Mouse (Mus musculus) midbrain, embryonic 15.5 days (tissue): ENCODE results near the gene Sypl2. TPM values are rescaled to one million over a fixed set of nuclear protein-coding genes. Genes with fewer than 3 reads are reported as not detected.
"Not testable (repeated sequence)": the region's sequence is repeated elsewhere in the genome, so short reads cannot be mapped to it uniquely, and the experiment has no call there.

Experiments used
- ATAC-seq: fragments of 200-750 bp; cut with Nextera tagmentation; replicated peaks from 2 replicates; pipeline ENCODE4 v1.8.0; 2017; ENCODE audit warnings: moderate TSS enrichment
- H3K27ac ChIP-seq: fragments of 300-500 bp; sonication (generic); 2 replicates; pipeline ENCODE4 v1.5.1; 2015; ENCODE audit warnings: mild to moderate bottlenecking, inconsistent platforms
- H3K27me3 ChIP-seq: fragments of 300-500 bp; sonication (generic); replicated peaks from 2 replicates; pipeline ENCODE4 v1.6.1; 2015; ENCODE audit warnings: inconsistent platforms
- H3K36me3 ChIP-seq: fragments of 300-500 bp; sonication (generic); replicated peaks from 2 replicates; pipeline ENCODE4 v1.6.1; 2015; ENCODE audit warnings: inconsistent platforms
- H3K4me1 ChIP-seq: fragments of 300-500 bp; sonication (generic); 2 replicates; pipeline ENCODE4 v1.6.1; 2015; ENCODE audit warnings: inconsistent platforms
- H3K4me2 ChIP-seq: fragments of 300-500 bp; sonication (generic); 2 replicates; pipeline ENCODE4 v1.6.1; 2015; ENCODE audit warnings: inconsistent platforms, mild to moderate bottlenecking, moderate library complexity
- H3K4me3 ChIP-seq: fragments of 300-500 bp; sonication (generic); 2 replicates; pipeline ENCODE4 v1.5.1; 2015; ENCODE audit warnings: mild to moderate bottlenecking, inconsistent platforms
- H3K9ac ChIP-seq: fragments of 300-500 bp; sonication (generic); 2 replicates; pipeline ENCODE4 v1.6.1; 2015; ENCODE audit warnings: mild to moderate bottlenecking, inconsistent platforms
- H3K9me3 ChIP-seq: fragments of 300-500 bp; sonication (generic); 2 replicates; pipeline ENCODE4 v1.6.1; 2016; ENCODE audit warnings: inconsistent platforms
- WGBS: fragments of 180-500 bp; shearing (Covaris S2); methylation state at CpG from one replicate; pipeline ENCODE4 v1.1.7; 2015; ENCODE audit warnings: mixed read lengths; 5-methylcytosine and 5-hydroxymethylcytosine counted together
- polyA plus RNA-seq: library from polyadenylated mRNA; unstranded; fragments of >200 nt; fragmentation: Nextera tagmentation; extraction: Ambion mirVana; gene quantifications from 2 replicates; pipeline ENCODE4 v1.2.1, GENCODE M21; 2015

Gene Sypl2
- polyA plus RNA-seq, result 0.27 and 0.70 TPM in 2 replicates

DNA sequence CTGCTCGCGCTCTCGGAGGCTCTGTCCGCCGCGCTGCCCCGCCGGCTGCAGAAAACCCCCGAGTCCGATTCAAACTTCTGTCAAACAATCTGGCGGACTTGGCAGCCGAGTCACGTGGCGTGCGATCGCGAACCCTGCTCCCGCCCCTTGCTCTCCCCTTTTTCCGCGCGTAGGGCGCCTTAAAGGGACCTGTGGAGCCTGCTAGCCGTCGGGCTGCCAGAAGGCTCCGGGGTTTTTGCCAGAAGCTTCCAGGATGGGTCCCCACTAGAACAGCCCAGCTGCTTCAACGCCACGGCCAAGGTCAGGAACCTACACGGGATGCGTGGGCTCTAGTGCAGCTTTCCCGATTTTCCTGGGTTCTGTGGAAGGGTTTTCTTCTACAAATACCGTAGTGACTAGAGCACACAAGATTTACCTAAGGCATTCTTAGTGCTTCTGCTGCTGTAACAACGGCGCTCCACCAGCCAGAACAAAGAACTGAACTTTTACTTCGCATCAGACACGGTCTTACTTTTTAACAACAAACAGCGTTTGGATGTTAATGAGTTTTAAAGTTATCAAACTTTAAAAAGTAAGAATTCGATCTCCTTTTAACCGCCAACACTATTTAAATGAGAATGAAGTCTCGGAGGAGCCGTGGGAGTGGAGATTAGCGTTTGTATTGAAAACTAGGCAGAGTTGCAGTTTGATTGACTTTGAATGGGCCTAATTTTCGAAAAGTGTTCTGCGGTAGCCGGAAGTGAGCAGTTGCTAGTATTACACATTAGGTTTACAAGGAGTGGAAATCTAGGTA, at the start of gene Sypl2:
TSS of gene Sypl2 (minus strand) at position 91 of the 793 bp plus-strand sequence.
- 0 out of 2 replicates have a peak within 1 kb of the TSS, but pooled peaks have one; percentile 8 for H3K9ac ChIP-seq
- peak within 1 kb of the TSS; percentile 39 for H3K4me3 ChIP-seq
- 0 out of 2 replicates have a peak, but pooled peaks have one; percentile 20 for ATAC-seq
- no peaks in the 10 kb centered on the region for H3K9me3 ChIP-seq
- 1% methylated on average over 44 of the region's 44 CpGs for WGBS
- H3K4me2 ChIP-seq, result peak within 1 kb of the TSS; percentile 72
- peaks cover 41% of the 10 kb centered on the region for H3K27me3 ChIP-seq
- H3K4me1 ChIP-seq, result peaks cover 15% of the 10 kb centered on the region
- H3K36me3 ChIP-seq, result no peaks in the 10 kb centered on the region
- H3K27ac ChIP-seq, result no peak within 1 kb of the TSS

DNA sequence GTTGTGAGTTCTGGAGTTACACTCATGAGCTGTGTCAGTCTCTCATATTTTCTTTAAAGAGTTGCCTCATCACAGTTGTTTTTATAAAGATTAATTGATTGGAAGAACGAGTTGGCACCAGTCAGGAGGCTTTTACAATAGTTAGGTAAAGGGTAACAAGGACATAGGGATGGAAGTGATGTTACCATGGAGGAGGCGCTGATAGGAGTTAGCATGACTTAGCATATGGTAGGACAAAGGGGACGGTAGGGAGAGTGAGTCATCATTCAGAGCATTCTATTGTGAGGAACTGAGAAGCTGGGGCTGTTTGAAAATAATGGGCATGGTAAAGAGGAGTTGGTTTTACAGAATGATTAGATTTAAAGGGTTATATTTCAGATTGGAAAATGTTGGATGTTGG, 32.9 kb upstream of the Sypl2 start:
- Histone ChIP-seq H3K4me3 (no peak overlapping the region), H3K4me1 (peaks cover 28% of the 10 kb centered on the region), H3K4me2 (no peak overlapping the region), H3K36me3 (peaks cover 13% of the 10 kb centered on the region), H3K27me3 (no peaks in the 10 kb centered on the region), H3K27ac (no peak overlapping the region), H3K9ac (no peak overlapping the region), H3K9me3 (no peaks in the 10 kb centered on the region)
- WGBS, result 76% methylated on average over 3 of the region's 3 CpGs
- no peak for ATAC-seq

DNA sequence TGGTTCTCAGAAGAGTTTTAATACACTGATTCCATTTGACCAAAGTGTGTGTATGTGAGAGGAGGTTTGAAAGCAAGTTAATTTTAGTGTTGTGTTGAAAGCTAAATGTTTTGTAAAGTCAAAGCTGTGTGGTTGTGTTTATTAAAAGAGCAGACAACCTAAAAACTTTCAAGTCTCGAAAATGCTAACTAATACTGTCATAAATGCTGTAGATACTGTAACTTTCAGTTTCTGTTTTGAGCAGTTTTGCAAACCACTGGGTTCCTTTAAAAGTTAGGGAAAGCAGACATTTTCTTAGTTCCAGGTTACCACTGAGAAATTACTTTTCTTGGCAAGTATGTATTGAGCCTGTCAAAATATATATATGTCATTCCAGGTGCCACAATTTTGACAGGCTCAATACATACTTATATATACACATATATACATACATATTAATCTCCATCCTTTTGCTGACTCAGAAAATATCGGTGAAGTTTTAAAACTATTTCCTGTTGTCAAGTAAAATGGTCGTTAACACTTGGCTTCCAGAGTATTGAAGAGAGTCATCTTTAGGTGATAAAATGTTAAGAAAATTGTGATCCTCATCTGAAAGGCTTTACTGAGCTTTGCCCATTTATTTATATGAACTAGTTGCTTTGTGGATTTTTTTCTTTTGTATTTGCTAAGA, 31.5 kb upstream of the Sypl2 start:
- Histone ChIP-seq H3K36me3 (peaks cover 9% of the 10 kb centered on the region), H3K27ac (no peak overlapping the region), H3K9me3 (no peaks in the 10 kb centered on the region), H3K9ac (peak overlapping the region; percentile 92), H3K4me3 (peak overlapping the region; percentile 100), H3K4me2 (peak overlapping the region; percentile 84), H3K27me3 (no peaks in the 10 kb centered on the region), H3K4me1 (peaks cover 28% of the 10 kb centered on the region)
- WGBS, result 81% methylated on average over 3 of the region's 3 CpGs
- ATAC-seq, result no peak

DNA sequence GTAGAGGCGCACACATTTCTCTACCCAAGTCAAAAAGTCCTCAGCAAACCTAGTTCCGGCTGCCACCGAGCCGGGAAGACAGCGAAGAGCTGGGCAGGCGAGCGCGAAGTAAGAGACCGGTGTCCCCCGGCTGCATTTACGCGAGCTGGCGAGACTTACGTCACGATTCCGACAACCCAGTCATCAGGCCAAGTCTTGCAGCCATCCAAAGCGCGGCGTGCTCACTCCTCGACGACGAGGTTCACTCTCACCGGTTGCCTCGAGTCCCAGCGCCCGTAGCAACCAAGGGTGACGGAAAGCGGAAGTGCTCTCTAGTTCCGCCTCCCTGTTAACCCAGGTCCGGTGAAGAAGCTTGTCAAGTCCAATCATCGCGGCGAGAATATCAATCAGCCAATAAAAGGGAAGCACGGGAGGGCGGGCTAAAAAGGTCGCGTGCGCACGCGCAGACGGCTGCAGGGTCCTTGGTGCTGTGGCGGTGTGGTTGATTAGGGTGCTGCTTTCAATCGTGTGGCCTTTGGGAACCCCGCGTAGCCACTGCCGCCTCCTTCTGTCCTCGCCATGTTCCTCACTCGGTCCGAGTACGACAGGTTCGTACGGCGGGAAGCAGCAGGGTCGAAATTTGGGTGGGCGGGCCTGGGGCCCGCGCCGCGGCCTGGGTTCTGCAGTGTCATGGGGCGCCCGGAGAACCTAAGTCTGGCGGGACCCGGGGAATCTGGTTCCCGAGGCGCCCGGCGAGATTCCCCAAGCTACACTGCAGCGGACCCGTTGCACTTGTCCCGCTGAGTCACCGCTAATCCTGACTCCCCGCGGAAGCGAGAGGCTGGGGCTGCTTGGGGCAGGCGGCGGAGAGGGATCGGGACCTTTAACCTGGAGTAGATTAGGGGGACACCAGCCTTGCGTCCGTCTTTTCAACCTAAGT, 30.5 kb upstream of the Sypl2 start, which contains the start of gene Psma5:
TSS of gene Psma5 (plus strand) at position 208 of the 919 bp plus-strand sequence.
- Histone ChIP-seq H3K4me1 (peaks cover 28% of the 10 kb centered on the region), H3K9me3 (no peaks in the 10 kb centered on the region), H3K9ac (peak within 1 kb of the TSS; percentile 92), H3K4me3 (peak within 1 kb of the TSS; percentile 100), H3K27me3 (no peaks in the 10 kb centered on the region), H3K27ac (peak within 1 kb of the TSS; percentile 45; the same call in 1 of the 2 replicates), H3K4me2 (peak within 1 kb of the TSS; percentile 84), H3K36me3 (peaks cover 3% of the 10 kb centered on the region; the same call in 1 of the 2 replicates)
- under 1% methylated on average over 79 of the region's 79 CpGs for WGBS
- ATAC-seq, result peak; percentile 99

DNA sequence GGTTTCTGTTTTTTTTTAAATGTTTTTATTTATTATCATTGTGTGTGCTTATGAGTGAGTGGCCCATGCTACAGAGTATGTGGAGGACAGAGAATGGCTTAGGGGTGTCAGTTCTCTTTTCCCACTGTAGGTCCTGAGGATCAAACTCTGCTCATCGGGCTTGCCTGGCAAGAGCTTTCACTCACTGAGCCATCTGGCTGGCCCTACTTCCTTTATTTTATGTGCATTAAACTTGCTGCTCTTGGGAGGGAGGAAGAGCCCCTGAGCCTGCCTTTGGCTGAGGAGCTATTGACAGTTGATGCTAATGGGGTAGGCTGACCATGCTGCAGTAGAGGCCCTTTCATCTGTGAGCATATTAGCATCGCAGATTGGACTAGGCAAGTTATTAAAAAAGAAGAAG, 20.4 kb upstream of the Sypl2 start:
- Histone ChIP-seq H3K36me3 (no peaks in the 10 kb centered on the region), H3K9ac (no peak overlapping the region), H3K4me3 (no peak overlapping the region), H3K4me1 (no peaks in the 10 kb centered on the region), H3K9me3 (no peaks in the 10 kb centered on the region), H3K27me3 (no peaks in the 10 kb centered on the region), H3K4me2 (no peak overlapping the region), H3K27ac (no peak overlapping the region)
- WGBS, result 81% methylated on average over 2 of the region's 2 CpGs
- no peak for ATAC-seq

DNA sequence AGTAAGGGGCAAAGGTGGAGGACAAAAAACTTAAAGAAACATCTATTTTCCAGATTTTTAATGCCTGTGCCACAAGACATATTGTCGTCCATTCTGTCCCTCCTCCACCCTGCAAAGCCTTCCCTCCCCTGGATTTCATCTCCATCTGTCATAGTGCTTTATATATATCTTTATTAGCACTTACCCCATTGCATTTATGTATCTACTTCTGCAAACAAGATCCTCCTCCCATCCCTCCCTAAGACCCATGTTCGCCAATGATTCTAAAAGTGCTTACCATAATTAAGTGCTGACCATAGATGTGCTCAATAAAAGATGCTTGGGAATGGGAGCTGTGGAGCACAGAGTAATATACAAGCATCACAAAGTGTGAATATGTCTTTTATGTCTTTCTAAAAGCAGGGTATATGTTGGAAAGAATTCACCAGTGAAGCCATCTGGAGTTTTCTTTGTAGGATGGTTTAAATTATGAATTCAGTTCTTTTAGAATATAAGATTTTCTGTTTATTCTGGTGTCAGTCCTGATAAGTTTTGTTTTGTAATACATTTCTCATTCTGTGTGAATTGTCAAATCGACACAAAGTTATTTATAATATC, 14.9 kb upstream of the Sypl2 start:
- Histone ChIP-seq H3K4me3 (no peak overlapping the region), H3K4me1 (no peaks in the 10 kb centered on the region), H3K36me3 (no peaks in the 10 kb centered on the region), H3K9ac (no peak overlapping the region), H3K4me2 (no peak overlapping the region), H3K9me3 (no peaks in the 10 kb centered on the region), H3K27me3 (no peaks in the 10 kb centered on the region), H3K27ac (no peak overlapping the region)
- ATAC-seq, result no peak
- 91% methylated on average over 3 of the region's 3 CpGs for WGBS

DNA sequence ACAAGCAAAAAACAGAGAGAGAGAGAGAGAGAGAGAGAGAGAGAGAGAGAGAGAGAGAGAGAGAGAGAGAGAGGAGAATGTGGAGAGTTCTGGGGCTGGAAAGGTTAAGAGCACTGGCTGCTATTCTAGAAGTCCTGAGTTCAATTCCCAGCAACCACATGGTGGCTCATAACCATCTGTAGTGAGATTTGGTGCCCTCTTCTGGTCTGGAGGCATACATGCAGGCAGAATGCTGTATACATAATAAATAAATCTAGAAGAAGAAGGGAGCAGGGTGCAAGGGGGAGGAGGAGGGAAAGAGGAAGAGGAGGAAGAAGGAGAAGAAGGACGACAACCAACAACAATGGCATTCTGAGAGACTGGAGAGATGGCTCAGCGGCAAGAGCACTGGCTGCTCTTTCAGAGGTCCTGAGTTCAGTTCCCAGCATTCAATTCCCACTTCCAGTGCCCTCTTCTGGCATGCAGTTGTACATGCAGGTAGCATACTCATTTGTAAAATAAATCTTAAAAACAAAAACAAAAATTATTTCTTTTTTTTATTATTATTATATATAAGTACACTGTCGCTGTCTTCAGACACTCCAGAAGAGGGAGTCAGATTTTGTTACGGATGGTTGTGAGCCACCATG, 11.1 kb upstream of the Sypl2 start:
- WGBS, result 87% methylated on average over 4 of the region's 4 CpGs
- not testable (repeated sequence) for H3K4me2 ChIP-seq, H3K4me3 ChIP-seq, H3K9ac ChIP-seq, H3K36me3 ChIP-seq, H3K9me3 ChIP-seq, ATAC-seq, H3K27me3 ChIP-seq, H3K27ac ChIP-seq, H3K4me1 ChIP-seq

DNA sequence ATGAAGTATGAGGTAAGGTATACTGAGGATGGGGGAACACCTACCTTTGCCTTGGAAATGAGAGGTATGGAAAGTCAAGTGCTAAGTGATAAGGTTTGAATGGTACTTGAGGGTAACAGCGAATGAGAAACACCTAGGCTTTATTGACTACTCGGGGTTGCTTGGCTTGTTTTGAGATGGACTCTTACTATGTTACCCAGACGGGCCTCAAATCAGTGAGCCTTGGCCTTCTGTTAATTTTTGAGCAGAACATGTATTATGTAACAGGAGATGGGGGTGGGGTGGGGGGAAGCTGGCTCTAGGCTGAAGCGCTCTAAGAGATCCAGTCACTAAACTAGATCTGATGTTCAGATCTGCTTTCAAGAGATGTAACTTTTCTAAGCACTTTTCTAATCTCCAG, 5.2 kb upstream of the Sypl2 start:
- Histone ChIP-seq H3K4me3 (no peak overlapping the region), H3K4me2 (no peak overlapping the region), H3K9me3 (no peaks in the 10 kb centered on the region), H3K27ac (no peak overlapping the region), H3K36me3 (no peaks in the 10 kb centered on the region), H3K27me3 (peaks cover 11% of the 10 kb centered on the region), H3K9ac (no peak overlapping the region), H3K4me1 (peaks cover 6% of the 10 kb centered on the region)
- 82% methylated on average over 4 of the region's 4 CpGs for WGBS
- ATAC-seq, result no peak

DNA sequence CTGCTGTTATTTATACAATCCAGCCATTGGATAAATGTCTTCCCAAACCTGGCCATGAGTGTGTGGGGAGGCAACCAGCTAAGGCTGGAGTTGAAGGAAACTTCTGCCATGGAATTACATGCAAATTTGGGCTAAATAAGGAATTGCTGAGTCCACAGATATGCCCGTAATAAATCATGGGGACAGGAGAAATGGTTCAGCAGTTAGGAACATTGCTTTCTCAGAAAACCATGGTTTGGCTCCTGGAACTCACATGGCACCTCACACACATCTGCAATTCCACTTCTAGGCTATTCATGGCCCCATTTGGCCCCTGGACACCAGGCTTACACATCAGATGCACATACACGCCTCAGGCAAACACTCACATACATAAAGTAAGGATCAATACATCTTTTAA, 1.1 kb upstream of the Sypl2 start:
- Histone ChIP-seq H3K36me3 (no peaks in the 10 kb centered on the region), H3K4me1 (peaks cover 15% of the 10 kb centered on the region), H3K4me3 (no peak overlapping the region), H3K9me3 (no peaks in the 10 kb centered on the region), H3K27ac (no peak overlapping the region), H3K9ac (no peak overlapping the region), H3K27me3 (peaks cover 41% of the 10 kb centered on the region), H3K4me2 (no peak overlapping the region)
- 85% methylated on average over 2 of the region's 2 CpGs for WGBS
- ATAC-seq, result no peak

DNA sequence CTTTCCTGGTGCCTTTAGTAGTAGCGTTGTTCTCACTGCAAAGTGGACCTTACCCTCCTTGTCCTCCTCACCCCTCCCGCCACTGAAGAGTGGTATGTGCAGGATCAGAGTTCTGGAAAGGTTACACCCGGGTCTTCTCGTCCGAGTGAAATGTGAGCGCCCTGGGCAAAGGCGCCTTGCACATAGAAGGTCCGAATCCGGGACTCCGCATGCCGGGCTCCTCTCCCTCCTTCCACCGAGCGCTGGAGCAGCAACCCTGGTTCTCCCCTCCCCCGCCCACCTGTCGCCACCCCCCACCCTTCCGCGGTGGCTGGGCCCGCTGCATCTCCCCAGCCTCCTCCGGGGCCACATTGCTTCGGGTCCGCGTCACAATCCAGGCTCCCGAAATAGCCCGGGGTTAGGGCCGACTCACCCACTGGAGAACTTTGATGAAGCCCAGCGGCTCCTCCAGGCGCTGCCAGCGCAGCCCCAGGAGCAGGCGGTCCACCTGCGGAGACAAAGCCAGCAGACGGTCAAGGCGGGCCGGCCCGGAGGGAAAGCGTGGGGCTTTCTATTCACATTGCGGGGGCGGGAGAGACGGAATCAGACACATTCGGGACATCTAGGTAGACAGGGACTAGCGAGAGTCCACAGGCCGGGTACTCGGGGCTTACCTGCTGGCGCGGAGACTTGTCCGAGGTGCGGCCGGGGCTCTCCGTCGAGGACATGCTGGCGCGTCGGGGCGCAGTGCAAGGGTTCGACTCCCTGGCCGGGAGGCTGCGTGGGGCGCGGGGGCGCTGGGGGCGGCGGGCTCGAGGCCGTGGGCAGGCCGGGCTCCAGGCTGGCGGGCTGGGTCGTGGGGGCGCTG, 514 bp downstream of the Sypl2 start:
- 0 out of 2 replicates have a peak overlapping the region, but pooled peaks have one; percentile 8 for H3K9ac ChIP-seq
- no peak overlapping the region for H3K27ac ChIP-seq
- peak overlapping the region; percentile 39 for H3K4me3 ChIP-seq
- ATAC-seq, result peak; percentile 54
- H3K4me2 ChIP-seq, result peak overlapping the region; percentile 72
- peaks cover 41% of the 10 kb centered on the region for H3K27me3 ChIP-seq
- H3K4me1 ChIP-seq, result peaks cover 15% of the 10 kb centered on the region
- 4% methylated on average over 67 of the region's 67 CpGs for WGBS
- H3K36me3 ChIP-seq, result no peaks in the 10 kb centered on the region
- no peaks in the 10 kb centered on the region for H3K9me3 ChIP-seq
